Mouse (Mus musculus): ENCODE measurements around the gene Dapk3.

Dapk3 gene

DNA sequence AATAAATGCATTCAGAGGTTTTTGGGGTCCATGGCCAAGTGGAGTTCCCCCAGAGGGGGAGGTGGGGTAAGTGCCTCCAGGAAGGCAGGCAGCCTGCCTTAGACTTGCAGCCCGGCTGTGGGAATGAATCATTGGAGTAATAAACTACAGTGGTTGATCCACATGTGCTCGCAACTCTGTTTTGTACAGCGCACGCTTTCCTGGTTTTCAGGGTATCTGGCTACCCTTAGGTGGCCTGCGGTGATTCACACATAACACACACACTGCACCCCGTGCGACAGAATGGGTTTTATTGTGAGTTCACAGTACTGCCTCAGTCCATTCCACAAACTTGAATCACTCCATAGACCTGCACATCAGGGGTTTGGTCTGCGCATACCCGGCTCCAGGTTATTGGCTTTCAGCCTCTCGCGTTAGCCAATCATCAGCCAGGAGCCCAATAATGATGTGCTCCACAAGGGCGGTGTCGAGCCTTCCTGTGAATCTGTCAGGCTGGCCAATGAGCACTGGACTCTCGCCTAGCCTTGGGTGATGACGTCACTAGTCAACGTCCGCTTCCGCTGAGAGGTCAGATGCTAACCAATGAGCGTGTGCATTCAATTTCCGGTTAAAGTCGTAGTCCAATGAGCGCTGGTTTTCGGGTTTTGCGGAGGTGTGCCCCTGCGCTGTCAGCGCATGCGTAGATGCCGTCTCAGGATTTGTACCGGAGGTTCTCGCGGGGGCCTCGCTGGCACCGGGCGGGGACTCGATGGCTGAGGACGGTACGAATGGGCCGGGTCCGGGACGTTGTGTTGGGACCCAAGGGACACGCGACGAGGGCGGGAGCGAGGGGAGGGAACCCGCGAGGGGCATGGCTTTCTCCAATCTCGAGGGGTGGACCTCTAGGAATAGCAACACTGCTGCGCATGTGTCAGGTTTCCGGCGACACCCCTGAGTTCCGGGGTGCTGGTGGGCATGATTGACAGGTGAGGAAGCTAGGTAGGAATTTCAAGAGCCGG is at the start of gene Dapk3:
Dapk3 (plus strand) TSS at position 670 of the 998 bp plus-strand sequence.
- DNase-seq: peak; percentile 96 to 99

DNA sequence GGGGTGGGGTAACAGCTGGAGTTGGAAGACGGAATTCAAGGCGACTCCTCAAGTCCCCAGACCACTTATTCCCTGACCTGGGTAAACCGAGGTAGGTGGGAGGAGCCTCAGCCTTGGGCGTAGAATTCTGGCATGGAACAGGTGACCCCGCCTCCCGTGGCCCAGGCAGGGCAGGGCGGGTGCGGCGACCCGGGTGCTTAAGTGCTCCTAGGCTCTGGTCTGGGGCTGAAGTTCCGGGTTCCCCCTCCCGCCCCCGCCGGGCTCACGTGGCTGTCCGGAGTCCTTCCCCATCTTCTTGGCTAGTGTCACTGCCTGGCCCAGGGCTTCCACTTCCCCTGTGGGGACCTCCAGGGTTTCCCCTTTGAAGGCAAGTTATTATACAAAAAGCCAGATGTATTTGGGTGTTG is 48.6 kb upstream of the Dapk3 start:
- peak; percentile 91 to 93 for DNase-seq

DNA sequence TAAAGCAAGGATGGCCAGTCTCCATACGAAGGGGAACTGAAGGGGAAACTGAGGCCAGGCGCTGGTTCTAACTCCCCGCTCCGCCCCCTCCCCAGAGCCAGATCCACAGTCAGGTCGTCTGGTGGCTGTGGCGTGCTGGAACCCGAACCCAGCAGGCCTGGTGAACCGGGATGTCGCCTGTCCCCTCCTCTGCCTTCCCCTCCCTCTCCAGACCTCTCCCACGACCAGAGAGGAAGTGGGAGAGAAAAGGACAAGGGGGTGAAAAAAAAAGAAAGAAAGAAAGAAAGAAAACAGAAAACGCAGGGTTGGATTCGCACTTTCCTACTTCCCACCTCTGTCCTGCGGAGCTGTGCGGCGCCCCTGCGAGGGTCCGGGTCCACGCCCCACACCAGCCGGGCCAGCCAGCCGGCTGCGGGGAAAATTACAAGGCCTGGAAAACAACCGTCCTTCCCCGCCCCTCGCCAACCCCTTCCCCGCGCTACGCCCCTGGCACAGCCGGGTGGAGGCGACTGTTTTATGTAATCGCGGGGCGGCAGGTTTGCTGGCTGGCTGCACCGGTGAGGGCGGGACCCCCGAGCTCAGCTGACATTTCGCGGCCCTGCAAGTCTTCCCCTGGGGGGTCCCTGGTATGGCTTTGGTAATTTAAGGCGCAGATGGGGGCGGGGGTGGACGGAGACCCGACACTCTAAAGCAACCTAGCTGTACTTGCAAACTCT is 47.7 kb upstream of the Dapk3 start, which contains the start of gene Zbtb7a:
Zbtb7a (plus strand) TSS at position 255 of the 716 bp plus-strand sequence.
- DNase-seq: peak; percentile 68 to 78

DNA sequence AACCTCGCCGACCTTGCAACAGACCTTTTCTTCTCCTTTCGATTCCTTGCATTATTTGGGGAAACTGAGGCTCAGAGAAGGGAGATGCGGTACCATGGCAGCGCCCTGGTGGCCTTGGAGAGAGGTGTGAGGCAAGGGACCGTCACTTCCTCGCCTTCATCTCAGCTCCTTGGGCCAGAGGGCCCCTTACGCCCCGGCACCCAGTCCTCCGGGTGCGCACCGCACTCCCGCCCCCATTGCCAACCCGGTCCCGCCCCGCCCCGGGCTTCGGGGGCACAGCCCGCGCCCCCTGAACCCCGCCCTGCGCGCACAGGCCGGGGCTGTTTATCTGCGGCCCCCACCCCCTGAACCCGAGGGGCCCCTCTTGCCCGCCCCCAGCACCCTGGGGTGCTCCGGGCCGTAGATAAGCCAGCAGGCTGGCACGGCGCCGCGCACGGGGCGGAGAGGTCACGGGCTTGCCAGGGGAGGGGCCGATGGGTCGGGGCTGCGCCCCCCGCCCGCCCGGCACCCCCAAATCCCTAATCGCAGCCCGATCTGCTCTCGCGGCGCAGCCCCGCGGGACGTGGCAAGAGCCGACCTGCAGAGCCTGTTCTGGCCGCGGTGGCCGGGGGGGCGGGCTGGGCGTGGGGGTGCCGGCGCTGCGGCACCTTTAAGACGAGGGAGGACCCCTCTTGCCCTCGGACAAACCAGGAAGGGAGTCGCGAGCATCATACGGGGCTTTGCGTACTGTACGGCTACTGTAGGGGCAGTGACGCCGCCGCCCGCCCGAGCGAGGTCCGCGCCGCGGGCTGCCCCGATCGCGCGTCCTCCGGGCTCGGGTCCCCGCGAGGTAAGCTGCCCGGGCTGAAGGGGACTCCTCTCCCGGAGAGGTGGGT is 46.7 kb upstream of the Dapk3 start:
- DNase-seq: peak; percentile 83

DNA sequence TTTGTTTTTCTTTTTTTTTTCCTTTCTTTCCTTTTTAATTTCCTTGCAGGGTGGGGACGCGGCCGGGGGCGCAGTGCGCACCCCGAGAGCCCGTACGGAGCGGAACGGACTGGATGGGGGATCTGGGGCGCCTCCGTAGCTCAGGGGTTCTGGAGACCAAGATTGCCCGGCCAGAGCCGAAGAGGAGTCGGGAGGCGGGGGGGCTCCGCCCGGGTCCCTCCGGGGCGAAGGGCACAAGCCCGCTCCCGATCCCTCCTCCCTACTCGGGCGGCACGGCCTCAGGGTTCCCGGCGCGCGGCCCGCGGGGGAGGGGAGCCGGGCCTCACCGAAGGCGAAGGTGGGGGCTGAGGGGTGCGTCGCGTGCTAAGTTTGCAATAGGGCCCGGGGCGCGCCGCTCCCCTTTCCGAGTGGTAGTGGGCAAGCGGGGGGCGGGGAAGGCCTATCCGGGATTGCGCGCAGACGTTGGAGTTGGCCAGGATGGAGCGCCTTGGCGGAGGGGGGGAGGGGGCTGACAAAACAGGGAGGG is 46.0 kb upstream of the Dapk3 start:
- peak; percentile 89 to 93 for DNase-seq

DNA sequence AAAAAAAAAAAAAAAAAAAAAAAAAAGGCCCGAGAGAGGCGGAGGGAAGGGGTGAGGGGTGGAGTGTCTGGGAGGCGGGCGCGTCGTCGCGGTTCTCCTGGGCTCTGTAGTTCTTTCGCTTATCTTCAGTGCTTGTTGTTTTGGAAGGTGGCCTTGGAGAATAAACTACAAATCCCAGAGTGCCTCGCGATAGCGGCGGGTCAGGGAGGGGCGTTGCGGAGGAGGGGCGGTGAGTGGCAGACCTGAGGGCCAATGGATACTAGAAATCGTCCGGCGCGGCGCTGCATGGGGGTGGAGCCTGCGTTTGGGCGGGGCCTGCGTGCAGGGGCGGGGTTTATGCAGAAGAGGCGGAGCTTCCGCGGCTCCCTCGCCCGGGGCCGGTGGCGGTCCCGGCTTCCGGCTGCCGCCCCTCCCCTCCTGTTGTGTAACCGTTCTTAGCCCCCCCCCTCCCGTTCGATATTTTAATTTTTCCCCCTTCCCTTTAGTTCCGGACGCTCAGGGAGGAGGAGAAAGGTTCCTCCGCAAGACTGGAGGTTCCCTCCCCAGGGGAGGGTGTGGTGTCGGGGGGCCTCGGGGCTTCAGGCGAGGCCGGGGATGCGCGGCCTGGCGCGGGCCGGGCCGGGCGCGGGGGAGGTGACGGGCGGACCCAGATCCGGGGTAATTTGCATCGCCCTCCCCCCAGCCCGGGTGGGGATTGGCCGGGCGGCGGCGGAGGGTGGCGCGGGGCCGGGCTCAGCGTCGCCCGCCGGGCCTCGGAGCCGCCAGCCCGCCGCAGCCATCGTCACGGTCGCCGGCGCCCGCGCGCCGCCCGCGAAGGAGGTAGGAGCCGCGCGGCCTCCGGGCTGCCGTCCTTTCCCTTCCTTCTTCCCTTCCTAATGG is 45.3 kb upstream of the Dapk3 start:
- DNase-seq: peak; percentile 98 to 99

DNA sequence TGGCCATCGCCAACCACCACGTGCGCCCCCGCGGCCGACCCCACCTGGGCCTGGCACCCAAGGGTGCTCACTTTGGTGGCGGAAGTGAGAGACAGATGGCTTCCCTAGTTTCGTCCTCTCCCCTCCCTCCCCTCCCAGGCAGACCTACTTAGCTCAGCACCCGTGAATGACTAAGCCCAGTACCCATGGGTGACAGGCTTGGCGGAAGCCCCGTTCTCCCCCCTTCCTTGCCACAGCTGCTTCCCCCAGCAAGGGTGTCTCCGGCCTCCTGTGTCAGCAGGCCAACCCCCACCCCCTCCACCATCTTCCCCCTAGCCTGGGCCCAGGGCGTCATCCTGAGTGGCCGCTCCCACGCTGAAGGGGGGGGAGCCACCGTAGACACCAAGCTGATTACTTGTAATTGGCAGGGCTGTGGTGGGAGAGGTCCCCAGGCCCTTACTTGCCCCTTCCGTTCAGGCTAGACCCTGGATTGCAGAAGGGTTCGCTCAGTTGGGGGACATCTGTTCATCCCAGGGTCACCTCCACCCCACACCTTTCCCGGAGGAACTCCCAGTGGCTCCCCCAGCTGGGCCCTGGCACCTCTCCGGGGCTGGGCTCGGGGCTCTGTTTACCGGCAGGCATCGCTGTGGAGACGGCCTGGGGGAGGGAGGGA is 44.5 kb upstream of the Dapk3 start:
- DNase-seq: peak; percentile 29 to 56

DNA sequence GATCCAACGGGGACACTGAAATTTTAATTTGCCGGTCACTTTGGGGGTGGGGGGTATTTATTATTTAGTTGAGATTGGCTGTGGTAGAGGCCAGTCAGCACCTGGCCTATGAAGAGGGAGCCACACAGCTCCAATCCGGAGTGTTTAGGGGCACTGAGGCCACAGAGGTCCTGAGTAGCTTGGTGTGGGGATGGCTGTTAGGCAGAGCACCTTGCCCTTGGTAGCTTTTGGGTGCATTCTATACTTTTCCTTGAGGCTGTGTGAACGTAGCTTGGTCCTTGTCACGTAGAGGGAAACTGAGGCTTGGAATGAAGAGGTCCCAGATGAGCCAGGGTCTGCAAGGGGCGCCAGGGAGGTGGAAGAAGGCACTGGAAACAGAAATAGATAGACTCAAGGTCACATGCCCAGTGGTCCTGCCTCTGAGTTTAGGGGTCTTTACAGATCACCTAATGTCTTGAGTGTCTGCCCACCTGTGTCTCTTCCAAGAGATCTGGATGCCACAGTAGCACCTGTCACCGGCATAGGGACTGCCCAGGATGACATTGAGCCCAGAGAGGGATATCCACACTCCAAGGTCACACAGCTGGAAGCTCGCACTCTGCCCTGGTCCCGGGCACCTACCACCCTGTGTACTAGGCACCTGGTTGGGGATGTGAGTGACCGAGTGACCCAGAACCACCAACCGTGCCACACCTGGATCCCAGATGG is 43.8 kb upstream of the Dapk3 start:
- no peak for DNase-seq

DNA sequence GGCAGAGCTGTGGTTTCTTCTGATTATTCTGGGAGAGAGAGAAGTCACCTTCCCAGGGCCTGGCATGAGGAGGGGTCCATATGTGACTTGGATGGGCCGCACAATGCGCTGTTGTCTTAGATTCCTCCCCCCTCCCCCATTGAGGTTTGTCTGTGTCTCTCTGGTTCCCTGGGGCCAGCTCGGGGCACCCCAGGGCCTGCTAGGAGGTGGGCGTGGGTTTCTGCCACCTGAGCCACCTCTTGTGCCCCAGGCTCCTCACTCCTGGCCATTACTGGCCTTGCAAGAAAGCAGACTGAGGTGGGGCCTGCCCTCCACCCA is 43.3 kb upstream of the Dapk3 start:
- DNase-seq: no peak

DNA sequence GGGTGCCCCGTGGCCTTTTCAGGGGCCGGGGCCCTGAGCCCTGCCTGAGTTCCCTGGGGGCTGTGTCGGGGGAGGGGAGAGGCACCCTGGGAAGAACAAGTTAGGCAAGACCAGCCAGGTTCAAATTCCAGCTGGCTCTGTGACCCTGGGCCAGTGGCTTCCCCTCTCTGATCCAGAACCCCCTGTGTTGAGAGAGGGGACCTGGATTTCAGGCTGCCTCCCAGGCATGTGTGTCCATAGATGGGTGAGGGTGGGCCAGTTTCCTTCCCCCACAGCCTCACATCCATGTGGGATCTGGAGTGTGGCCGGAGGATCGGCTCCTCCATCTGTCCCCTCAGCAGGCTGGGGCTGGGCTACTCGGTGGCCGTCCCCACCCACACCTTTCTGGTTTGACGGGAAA is 42.8 kb upstream of the Dapk3 start:
- no peak for DNase-seq

DNA sequence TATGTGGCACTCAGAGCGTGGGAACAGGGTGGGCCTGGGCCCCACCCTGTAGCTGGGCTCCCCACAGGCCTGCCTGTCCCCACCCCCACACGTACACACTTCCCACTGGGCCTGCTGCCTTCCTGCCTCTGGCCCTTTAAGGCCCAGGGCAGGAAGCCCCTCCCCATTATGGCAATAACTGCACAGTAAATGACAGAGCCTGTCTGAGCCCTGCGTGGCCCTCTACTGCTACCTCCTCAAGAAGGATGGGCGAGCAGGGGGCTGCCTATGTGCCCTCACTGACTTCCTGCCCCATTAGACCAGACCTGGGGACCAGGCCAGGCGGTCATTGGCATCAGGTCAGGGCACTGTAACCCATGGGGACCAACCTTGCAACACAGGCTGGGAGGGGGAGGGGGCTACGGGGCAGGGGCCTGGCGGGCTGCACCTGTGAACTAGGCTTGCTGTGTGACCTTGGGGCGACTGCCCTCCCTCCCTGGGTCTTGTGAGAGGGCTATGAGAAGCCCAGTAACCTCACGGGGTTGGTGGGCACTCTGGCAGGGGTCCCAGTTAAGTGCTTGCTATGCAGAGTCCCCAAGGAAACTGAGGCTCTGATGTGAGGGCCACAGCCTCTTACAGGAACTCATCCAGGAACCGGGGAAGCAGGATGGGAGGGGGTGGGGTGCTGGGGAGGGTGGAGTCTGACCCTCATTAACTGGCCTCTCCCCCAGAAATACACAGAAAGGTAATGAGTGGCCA is 41.9 kb upstream of the Dapk3 start:
- peak; percentile 46 to 61 for DNase-seq

DNA sequence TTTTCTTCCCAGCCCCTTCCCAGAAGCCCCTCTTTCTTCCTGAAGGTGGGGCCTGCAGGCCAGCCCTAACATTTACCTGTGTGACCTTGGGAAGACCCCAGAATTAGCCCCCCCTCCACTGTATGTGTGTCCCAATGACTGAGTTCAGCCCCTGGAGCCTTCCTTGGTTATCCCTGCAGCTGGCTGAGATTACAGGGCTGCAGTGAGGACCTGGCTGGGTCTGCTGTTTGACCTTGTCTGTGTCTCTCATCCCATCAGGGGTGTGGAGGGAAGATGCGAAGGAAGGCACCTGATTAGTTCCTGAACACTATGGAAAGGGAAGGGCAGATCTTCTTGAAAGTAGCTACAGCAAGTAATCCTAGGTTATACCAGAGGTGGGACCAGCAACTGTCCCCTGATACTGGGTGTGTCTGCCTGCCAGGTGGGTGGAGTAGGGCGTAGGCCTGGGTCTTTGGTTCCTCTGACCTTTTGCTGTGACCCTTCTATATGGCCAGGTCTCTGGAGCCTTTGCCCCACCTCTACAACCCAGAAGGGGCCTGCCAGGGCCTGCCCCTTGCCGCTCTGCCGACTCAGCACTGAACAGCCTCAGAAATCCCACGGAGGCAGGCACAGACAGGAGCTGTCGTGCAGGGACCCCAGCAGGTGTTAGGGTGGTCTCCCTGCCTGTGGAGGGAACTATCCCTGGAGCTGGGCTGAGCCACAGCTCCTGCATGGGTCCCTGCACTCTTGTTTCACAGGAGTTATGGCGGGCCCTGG is 41.2 kb upstream of the Dapk3 start:
- DNase-seq: no peak

DNA sequence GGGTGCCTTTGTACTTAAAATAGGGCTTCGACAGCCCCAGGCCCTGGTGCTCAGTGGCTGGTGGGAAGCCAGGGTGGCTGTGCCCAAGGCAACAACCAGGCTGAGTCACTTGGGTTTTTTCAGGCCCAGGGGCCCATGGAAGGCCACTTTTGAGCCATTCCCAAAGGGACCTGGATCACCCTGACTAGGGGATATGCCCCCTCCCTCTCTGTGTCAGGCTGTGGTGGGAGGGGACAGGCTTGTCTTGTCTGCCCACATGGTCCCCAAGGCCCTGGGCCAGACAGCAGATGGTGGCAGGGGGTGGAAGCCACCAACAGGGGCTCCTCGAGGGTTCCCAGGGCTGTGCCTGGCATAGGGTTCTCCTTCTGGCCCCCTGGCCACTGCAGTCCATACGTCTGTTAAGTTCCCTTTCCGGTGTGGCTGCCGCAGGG is 40.2 kb upstream of the Dapk3 start:
- no peak for DNase-seq

DNA sequence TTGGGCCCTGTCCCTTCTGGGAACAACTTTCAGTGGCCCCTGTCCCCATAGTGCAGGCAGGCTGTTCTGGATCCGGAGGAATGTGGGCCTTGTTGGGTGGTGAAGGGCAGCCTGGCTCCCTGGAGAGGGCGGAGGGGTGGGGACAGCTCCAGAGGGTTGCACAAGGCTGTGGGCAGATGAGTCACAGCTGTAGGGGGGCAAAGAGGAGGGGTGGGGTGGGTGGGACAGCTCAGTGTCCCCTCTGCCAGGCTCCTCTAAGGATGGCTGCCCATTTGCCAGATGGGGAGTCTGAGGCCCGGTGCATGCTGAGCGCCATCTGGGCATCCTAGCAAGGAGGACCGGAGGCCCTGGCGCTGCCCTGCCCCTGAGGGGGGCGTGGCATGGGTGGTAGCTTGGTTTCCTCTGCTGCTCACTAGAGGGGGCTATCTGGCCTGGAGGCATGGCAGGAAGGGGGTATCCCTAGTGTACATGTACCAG is 39.6 kb upstream of the Dapk3 start:
- no peak for DNase-seq

DNA sequence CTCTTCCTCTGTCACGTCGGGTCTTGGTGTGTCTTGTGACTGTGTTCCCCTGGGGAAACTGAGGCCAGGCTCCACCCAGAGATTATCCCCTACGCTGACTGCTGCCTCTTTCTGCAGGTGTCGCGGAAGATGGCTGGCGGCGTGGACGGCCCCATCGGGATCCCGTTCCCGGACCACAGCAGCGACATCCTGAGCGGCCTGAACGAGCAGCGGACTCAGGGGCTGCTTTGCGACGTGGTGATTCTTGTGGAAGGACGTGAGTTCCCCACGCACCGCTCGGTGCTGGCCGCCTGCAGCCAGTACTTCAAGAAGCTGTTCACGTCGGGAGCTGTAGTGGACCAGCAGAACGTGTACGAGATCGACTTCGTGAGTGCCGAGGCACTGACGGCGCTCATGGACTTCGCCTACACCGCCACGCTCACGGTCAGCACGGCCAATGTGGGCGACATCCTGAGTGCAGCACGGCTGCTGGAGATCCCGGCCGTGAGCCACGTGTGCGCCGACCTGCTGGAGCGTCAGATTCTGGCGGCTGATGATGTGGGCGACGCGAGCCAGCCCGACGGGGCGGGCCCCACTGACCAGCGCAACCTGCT is 38.9 kb upstream of the Dapk3 start:
- DNase-seq: no peak

DNA sequence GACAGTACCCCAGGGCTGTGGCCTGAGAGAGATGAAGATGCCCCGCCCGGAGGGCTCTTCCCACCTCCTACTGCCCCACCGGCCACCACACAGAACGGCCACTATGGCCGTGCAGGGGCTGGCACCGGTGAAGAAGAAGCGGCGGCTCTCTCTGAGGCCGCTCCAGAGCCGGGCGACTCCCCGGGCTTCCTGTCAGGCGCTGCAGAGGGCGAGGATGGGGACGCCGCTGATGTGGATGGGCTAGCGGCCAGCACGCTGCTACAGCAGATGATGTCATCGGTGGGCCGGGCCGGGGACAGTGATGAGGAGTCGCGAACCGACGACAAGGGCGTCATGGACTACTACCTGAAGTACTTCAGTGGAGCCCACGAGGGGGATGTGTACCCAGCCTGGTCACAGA is 38.1 kb upstream of the Dapk3 start:
- DNase-seq: peak; percentile 62 to 71

DNA sequence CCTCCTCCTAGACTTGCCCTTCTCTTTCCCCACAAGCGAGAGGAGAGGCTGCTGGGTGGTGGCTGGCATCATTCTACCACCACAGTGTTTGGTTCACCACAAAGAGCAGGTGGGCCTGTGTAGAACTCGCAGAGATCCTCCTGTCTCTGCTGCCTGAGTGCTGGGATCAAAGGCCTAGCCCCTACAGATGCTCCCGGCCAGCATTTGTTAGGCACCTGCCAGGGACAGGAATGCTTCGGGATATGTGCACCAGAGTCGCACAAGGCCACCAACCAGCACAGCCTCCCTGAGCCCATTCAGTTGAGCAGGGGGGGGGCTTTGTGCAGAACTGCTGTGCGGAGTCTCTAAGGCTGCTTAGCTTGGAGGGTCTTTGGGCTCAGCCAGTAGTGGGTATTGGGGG is 37.5 kb upstream of the Dapk3 start:
- no peak for DNase-seq

DNA sequence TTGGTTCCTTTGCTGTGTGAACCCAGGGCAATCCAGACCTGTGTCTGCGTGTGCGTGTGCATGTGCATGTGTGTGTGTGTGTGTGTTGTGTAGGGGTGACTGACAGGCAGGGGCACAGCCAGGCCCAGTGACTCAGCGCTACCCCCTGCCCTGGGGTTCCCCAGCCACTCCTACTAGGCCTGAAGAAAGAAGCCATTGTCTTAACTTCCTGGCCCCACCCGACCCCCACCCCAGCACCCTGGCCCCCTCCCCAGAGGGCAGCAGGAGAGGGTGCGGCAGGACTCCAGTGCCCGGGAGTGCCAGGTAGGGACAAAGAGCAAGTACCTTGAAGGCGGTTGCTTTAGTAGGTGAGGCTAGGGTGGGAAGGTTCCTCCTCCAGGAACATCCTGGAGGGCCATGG is 37.0 kb upstream of the Dapk3 start:
- DNase-seq: no peak

Data from kidney, postnatal 36 days (tissue).